In genomic region chr17:12174896-12175295, GRCm38 (mm10) we compare ENCODE assay signal across 21 mouse cellular contexts. TPM values are rescaled to one million over a fixed set of nuclear protein-coding genes. Genes with fewer than 3 reads are reported as not detected.
DNase-seq lines count a peak whose midpoint lies in the region; ATAC-seq and TF ChIP-seq lines count a peak whose summit lies in the region.
"Had no signal": no experiment of that assay in that cellular context is flagged by ENCODE, and none has a peak within 500 bp of the region (broad histone marks: within the 10 kb centered on the region; RNA-seq: fewer than 3 reads in every experiment).

No protein-coding gene starts in this region.

- no peak overlapping the region for H3K9ac ChIP-seq in forebrain, embryonic 14.5 days (ENCODE audit: low read length)
- H3K9ac ChIP-seq in forebrain, embryonic 11.5 days (ENCODE audit: low read length), result no peak overlapping the region
- H3K9ac ChIP-seq: embryonic facial prominence, embryonic 12.5 days; heart, embryonic 15.5 days; limb, embryonic 13.5 days; midbrain, embryonic 15.5 days had no signal

- peak; percentile 77 for ATAC-seq in forebrain, embryonic 14.5 days
- ATAC-seq in forebrain, embryonic 11.5 days (replicated peaks; ENCODE audit: low FRiP score), result no peak
- peak; percentile 56 for ATAC-seq in megakaryocyte, adult 5-6 weeks (ENCODE audit: poor library complexity, severe bottlenecking)
- ATAC-seq: hindbrain, embryonic 16.5 days; intestine, postnatal 0 days; midbrain, embryonic 15.5 days had no signal

- no peak overlapping the region for H3K4me3 ChIP-seq in forebrain, embryonic 14.5 days (ENCODE audit: low read depth, low read length)
- no peak overlapping the region for H3K4me3 ChIP-seq in forebrain, embryonic 11.5 days (ENCODE audit: low read depth, low read length)
- H3K4me3 ChIP-seq in bone marrow, adult 2 months (replicated peaks; ENCODE audit: control insufficient read depth, low read depth, low read length), result no peak overlapping the region
- H3K4me3 ChIP-seq: embryonic facial prominence, embryonic 12.5 days; erythroblast, embryonic 14.5 days; heart, embryonic 15.5 days; limb, embryonic 13.5 days; megakaryocyte, embryonic 14.5 days; midbrain, embryonic 15.5 days had no signal

- H3K4me1 ChIP-seq in forebrain, embryonic 14.5 days (ENCODE audit: control insufficient read depth, insufficient read depth, low read length), result peaks cover 3% of the 10 kb centered on the region; the same call in 1 of the 2 replicates
- H3K4me1 ChIP-seq in forebrain, embryonic 11.5 days (replicated peaks; ENCODE audit: control insufficient read depth, insufficient read depth, low read length), result no peaks in the 10 kb centered on the region
- H3K4me1 ChIP-seq in bone marrow, adult 2 months (ENCODE audit: control insufficient read depth, insufficient read depth, low read length), result peaks cover 6% of the 10 kb centered on the region; the same call in 1 of the 2 replicates

- no peak for TF ChIP-seq CTCF in bone marrow, adult 2 months (IDR thresholded peaks at IDR 0.05; ENCODE audit: control insufficient read depth, insufficient read depth, low read length)

- no peaks in the 10 kb centered on the region for H3K36me3 ChIP-seq in forebrain, embryonic 14.5 days (ENCODE audit: control insufficient read depth, insufficient read depth, low read length)
- no peaks in the 10 kb centered on the region; the same call in 1 of the 2 replicates for H3K36me3 ChIP-seq in forebrain, embryonic 11.5 days (ENCODE audit: control insufficient read depth, insufficient read depth, low read length)
- H3K36me3 ChIP-seq: midbrain, embryonic 15.5 days had no signal

- no peaks in the 10 kb centered on the region for H3K27me3 ChIP-seq in forebrain, embryonic 14.5 days (replicated peaks; ENCODE audit: control insufficient read depth, insufficient read depth, low read length)
- H3K27me3 ChIP-seq in forebrain, embryonic 11.5 days (ENCODE audit: control insufficient read depth, insufficient read depth, low read length), result no peaks in the 10 kb centered on the region
- H3K27me3 ChIP-seq: embryonic facial prominence, embryonic 12.5 days; heart, embryonic 15.5 days; limb, embryonic 13.5 days; megakaryocyte, embryonic 14.5 days; midbrain, embryonic 15.5 days had no signal

- H3K9me3 ChIP-seq in forebrain, embryonic 14.5 days (replicated peaks; ENCODE audit: control insufficient read depth, low read length), result no peaks in the 10 kb centered on the region
- H3K9me3 ChIP-seq in forebrain, embryonic 11.5 days (ENCODE audit: control insufficient read depth, low read length), result no peaks in the 10 kb centered on the region
- H3K9me3 ChIP-seq: heart, embryonic 15.5 days; midbrain, embryonic 15.5 days had no signal

- TF ChIP-seq POLR2A in bone marrow, adult 2 months (IDR thresholded peaks at IDR 0.05; ENCODE audit: borderline replicate concordance, control insufficient read depth, low read depth, low read length), result no peak

- H3K27ac ChIP-seq in forebrain, embryonic 14.5 days (ENCODE audit: low read depth, low read length), result no peak overlapping the region
- no peak overlapping the region for H3K27ac ChIP-seq in forebrain, embryonic 11.5 days (ENCODE audit: low read depth, low read length)
- H3K27ac ChIP-seq in bone marrow, adult 2 months (ENCODE audit: control insufficient read depth, insufficient read depth, low read depth, low read length, poor library complexity), result peak overlapping the region; percentile 83; the same call in 1 of the 2 replicates
- H3K27ac ChIP-seq: embryonic facial prominence, embryonic 12.5 days; heart, embryonic 15.5 days; kidney, postnatal 0 days; limb, embryonic 13.5 days; midbrain, embryonic 15.5 days; stomach, postnatal 0 days had no signal

- WGBS in forebrain, embryonic 14.5 days, result 55% methylated on average over 7 of the region's 7 CpGs
- 86% methylated on average over 7 of the region's 7 CpGs for WGBS in forebrain, embryonic 11.5 days
- 52% methylated on average over 7 of the region's 7 CpGs for WGBS in bone marrow, adult 2 months

- no peak overlapping the region for H3K4me2 ChIP-seq in forebrain, embryonic 14.5 days (ENCODE audit: low read length)
- H3K4me2 ChIP-seq in forebrain, embryonic 11.5 days (ENCODE audit: low read depth, low read length, severe bottlenecking), result no peak overlapping the region
- H3K4me2 ChIP-seq: embryonic facial prominence, embryonic 12.5 days; heart, embryonic 15.5 days; limb, embryonic 13.5 days; midbrain, embryonic 15.5 days had no signal

- peak; percentile 55 for DNase-seq in forebrain, embryonic 14.5 days (ENCODE audit: low spot score)
- DNase-seq in forebrain, embryonic 11.5 days (ENCODE audit: low spot score), result no peak
- peak; percentile 52 to 68 for DNase-seq in lung, postnatal 4 days
- no peak for DNase-seq in lung, postnatal 14 days
- no peak for DNase-seq in right cerebral cortex, postnatal 14 days
- DNase-seq in cerebellum, postnatal 36 days, result no peak
- DNase-seq: cerebellum, adult 9-11 months; gastrocnemius, postnatal 25 days; heart, postnatal 4 days had no signal

RNA-seq across cellular contexts. Expression of gene Agpat4, which starts 56.4 kb away (rescaled TPM):
- polyA plus RNA-seq in forebrain, embryonic 14.5 days (2014; fragmentation: Nextera tagmentation; extraction: Ambion mirVana), result 16.1 and 25.5 TPM in 2 replicates
- 31.1 and 35.6 TPM in 2 replicates for polyA plus RNA-seq in forebrain, embryonic 11.5 days (2014; fragmentation: Nextera tagmentation; extraction: Ambion mirVana)
- 30.2 and 30.3 TPM in 2 replicates for polyA plus RNA-seq in bone marrow, adult 2 months (2011; ENCODE audit: insufficient read depth, insufficient read length, low replicate concordance, missing spikeins)
- total RNA-seq in megakaryocyte, adult 5-6 weeks (2015), result 8.9 and 12.8 TPM in 2 replicates
- total RNA-seq in megakaryocyte, adult 5-6 weeks (2017), result 11.8 and 12.1 TPM in 2 replicates

Comparison
In these comparisons a context has a peak if more than half of its experiments do, and no peak if none do; other contexts are left out.
1. DNase-seq: peak in forebrain, embryonic 14.5 days (single experiment) and lung, postnatal 4 days (2 of 2); none in forebrain, embryonic 11.5 days (single experiment), lung, postnatal 14 days (single experiment), right cerebral cortex, postnatal 14 days (single experiment) and cerebellum, postnatal 36 days (0 of 2).